Mouse (Mus musculus) lung, embryonic 14.5 days (tissue): ENCODE results near the gene Slc15a4. TPM values are rescaled to one million over a fixed set of nuclear protein-coding genes. Genes with fewer than 3 reads are reported as not detected.

Source experiments
- ATAC-seq: fragments of 200-750 bp; cut with Nextera tagmentation; 2 replicates; pipeline ENCODE4 v1.8.0; 2017; ENCODE audit warnings: mild to moderate bottlenecking, moderate TSS enrichment, moderate library complexity; ENCODE audit not compliant: insufficient read depth
- DNase-seq: peaks from one replicate; pipeline ENCODE4 v3.0.0-alpha.2; 2015
- H3K27ac ChIP-seq: fragments of 300-500 bp; sonication (generic); 2 replicates; pipeline ENCODE4 v1.5.1; 2014; ENCODE audit warnings: low read depth, mild to moderate bottlenecking, moderate library complexity
- H3K27me3 ChIP-seq: fragments of 300-500 bp; sonication (generic); 2 replicates; pipeline ENCODE4 v1.6.1; 2014; ENCODE audit warnings: low read length, control low read depth; ENCODE audit not compliant: insufficient read depth
- H3K36me3 ChIP-seq: fragments of 300-500 bp; sonication (generic); 2 replicates; pipeline ENCODE4 v1.6.1; 2014; ENCODE audit warnings: control low read depth; ENCODE audit not compliant: insufficient read depth
- H3K4me1 ChIP-seq: fragments of 300-500 bp; sonication (generic); 2 replicates; pipeline ENCODE4 v1.6.1; 2014; ENCODE audit warnings: antibody characterized with exemption, control low read depth; ENCODE audit not compliant: insufficient read depth
- H3K4me2 ChIP-seq: fragments of 300-500 bp; sonication (generic); 2 replicates; pipeline ENCODE4 v1.6.1; 2014; ENCODE audit warnings: mild to moderate bottlenecking
- H3K4me3 ChIP-seq: fragments of 300-500 bp; sonication (generic); 2 replicates; pipeline ENCODE4 v1.5.1; 2014; ENCODE audit warnings: low read depth, low read length
- H3K9ac ChIP-seq: fragments of 300-500 bp; sonication (generic); 2 replicates; pipeline ENCODE4 v1.6.1; 2014
- H3K9me3 ChIP-seq: fragments of 300-500 bp; sonication (generic); 2 replicates; pipeline ENCODE4 v1.6.1; 2016; ENCODE audit warnings: low read depth, low read length, control low read depth
- CTCF ChIP-seq: IDR thresholded peaks from 2 replicates; pipeline ENCODE4 v1.5.1; 2016; ENCODE audit warnings: antibody characterized with exemption, low read depth
- WGBS: fragments of 180-500 bp; shearing (Covaris S2); extraction: QIAGEN DNeasy Blood & Tissue Kit; methylation state at CpG from one replicate; pipeline ENCODE4 v1.1.7; 2014; 5-methylcytosine and 5-hydroxymethylcytosine counted together
- polyA plus RNA-seq: library from polyadenylated mRNA; unstranded; fragments of >200 nt; fragmentation: Nextera tagmentation; extraction: Ambion mirVana; gene quantifications from 2 replicates; pipeline ENCODE4 v1.2.1, GENCODE M21; 2014

The Slc15a4 gene
- polyA plus RNA-seq, 1 experiment from 2014 or later: 22.3 TPM

DNA sequence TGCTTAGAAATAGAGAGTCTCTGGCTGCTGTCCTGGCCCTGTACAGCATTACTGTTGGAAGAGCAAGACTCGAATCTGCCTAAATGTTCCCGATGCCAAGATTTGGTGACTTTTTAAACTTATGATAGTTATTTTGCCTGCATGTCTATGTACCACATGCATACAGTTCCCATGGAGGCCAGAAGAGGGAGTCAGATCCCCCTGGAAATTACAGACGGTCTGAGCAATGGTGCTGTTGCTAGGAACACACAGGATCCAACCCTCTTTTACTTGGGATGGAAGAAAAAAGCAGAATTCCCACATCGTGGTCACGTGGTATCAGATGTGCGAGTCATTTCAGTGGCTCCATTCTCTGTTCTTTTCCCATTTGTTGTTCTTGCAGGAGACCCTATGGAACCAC, 39.8 kb downstream of the Slc15a4 start:
- Histone ChIP-seq H3K4me3 (no peak overlapping the region), H3K27me3 (no peaks in the 10 kb centered on the region), H3K4me2 (no peak overlapping the region), H3K36me3 (peaks cover 56% of the 10 kb centered on the region), H3K9ac (no peak overlapping the region), H3K4me1 (no peaks in the 10 kb centered on the region), H3K9me3 (no peaks in the 10 kb centered on the region), H3K27ac (no peak overlapping the region)
- ATAC-seq (no peak), DNase-seq (peak; percentile 46)
- peak; percentile 56 for TF ChIP-seq CTCF
- WGBS: 77% methylated on average over 6 of the region's 6 CpGs

DNA sequence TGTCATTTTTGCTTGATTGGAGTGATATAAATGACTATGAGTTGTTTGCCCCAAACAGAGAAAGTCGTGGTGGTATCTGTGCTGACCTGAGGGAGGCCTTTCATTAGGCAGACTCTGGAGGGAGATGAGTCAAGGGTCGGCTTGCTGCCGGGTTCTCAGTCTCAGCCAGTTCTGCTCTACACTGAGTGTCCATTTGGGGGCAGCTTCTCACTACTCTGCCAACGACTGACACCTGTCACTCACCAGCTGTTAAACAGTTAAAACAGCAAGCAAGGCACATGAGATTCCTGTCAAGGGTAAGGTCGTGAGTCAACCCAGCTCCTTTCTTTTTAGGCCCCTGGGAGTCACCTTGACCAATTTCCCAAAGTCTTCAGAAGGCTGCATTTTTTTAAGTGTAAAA, 40.3 kb downstream of the Slc15a4 start:
- Histone ChIP-seq H3K4me2 (no peak overlapping the region), H3K4me1 (no peaks in the 10 kb centered on the region), H3K27me3 (no peaks in the 10 kb centered on the region), H3K9ac (no peak overlapping the region), H3K4me3 (no peak overlapping the region), H3K36me3 (peaks cover 52% of the 10 kb centered on the region), H3K9me3 (no peaks in the 10 kb centered on the region), H3K27ac (no peak overlapping the region)
- no peak; the same call in 1 of the 2 replicates for TF ChIP-seq CTCF
- no peak for ATAC-seq
- DNase-seq: no peak
- WGBS: 67% methylated on average over 5 of the region's 5 CpGs

DNA sequence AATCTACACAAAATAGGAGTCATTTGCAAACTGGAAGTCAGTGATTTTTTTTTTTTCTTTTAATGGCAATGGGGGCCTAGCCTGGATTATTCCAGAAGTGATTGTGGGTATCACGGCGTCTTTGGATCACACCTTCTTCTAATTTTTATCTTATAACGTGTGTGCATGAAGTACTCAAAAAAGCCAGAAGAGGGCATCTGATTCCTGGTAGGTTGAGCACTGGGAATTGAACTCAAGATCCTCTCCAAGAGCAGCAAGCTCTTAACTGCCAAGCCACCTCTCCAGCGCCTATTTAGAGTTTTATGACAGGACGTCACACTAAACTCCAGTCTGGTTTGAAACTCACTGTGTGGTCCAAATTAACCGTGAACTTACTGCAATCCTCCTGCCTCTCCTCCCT, 44.8 kb downstream of the Slc15a4 start:
- ATAC-seq (no peak), DNase-seq (peak; percentile 41)
- Histone ChIP-seq H3K27ac (no peak overlapping the region), H3K36me3 (peaks cover 8% of the 10 kb centered on the region; the same call in 1 of the 2 replicates), H3K9ac (no peak overlapping the region), H3K4me3 (no peak overlapping the region), H3K4me1 (no peaks in the 10 kb centered on the region), H3K4me2 (no peak overlapping the region), H3K27me3 (no peaks in the 10 kb centered on the region), H3K9me3 (no peaks in the 10 kb centered on the region)
- 69% methylated on average over 6 of the region's 6 CpGs for WGBS
- TF ChIP-seq CTCF: no peak

- Histone ChIP-seq H3K9me3 (no peaks in the 10 kb centered on the region), H3K4me2 (no peak overlapping the region), H3K27me3 (no peaks in the 10 kb centered on the region), H3K9ac (no peak overlapping the region), H3K36me3 (no peaks in the 10 kb centered on the region), H3K4me3 (no peak overlapping the region), H3K27ac (no peak overlapping the region), H3K4me1 (0 out of 2 replicates have a peak, but pooled peaks cover 2% of the 10 kb centered on the region)
- ATAC-seq (no peak), DNase-seq (peak; percentile 19)
- TF ChIP-seq CTCF: peak; percentile 41
- WGBS: 80% methylated on average over 8 of the region's 8 CpGs
Observed at GRCm38 (mm10) chr5:127583658-127584057, 49.0 kb downstream of the Slc15a4 start.

DNA sequence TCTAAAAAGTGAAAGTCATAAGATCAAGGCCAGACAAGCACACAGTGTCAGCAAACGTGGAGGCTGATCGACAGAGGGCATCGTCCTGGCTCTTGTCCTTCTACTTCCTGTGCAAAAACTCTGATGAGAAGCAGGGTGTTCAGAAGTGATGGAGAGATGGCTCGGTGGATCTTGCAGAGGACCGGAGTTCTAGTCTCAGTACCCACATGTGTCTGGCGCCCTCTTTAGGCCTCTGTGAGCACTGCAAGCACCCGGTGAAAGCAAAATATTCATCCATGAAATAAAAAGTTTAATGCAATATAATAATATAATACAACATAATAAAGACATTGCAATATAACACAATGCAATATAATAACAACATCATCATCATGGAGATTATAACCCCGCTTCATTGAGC, 55.3 kb downstream of the Slc15a4 start:
- no peak overlapping the region for H3K4me3 ChIP-seq
- no peak overlapping the region for H3K9ac ChIP-seq
- ATAC-seq (no peak), DNase-seq (peak; percentile 56)
- TF ChIP-seq CTCF: peak; percentile 65
- H3K36me3 ChIP-seq: no peaks in the 10 kb centered on the region
- H3K27ac ChIP-seq: no peak overlapping the region
- 0 out of 2 replicates have a peak, but pooled peaks cover 2% of the 10 kb centered on the region for H3K4me1 ChIP-seq
- 46% methylated on average over 8 of the region's 8 CpGs for whole genome bisulfite sequencing
- H3K9me3 ChIP-seq: no peaks in the 10 kb centered on the region
- no peak overlapping the region for H3K4me2 ChIP-seq
- H3K27me3 ChIP-seq: no peaks in the 10 kb centered on the region

DNA sequence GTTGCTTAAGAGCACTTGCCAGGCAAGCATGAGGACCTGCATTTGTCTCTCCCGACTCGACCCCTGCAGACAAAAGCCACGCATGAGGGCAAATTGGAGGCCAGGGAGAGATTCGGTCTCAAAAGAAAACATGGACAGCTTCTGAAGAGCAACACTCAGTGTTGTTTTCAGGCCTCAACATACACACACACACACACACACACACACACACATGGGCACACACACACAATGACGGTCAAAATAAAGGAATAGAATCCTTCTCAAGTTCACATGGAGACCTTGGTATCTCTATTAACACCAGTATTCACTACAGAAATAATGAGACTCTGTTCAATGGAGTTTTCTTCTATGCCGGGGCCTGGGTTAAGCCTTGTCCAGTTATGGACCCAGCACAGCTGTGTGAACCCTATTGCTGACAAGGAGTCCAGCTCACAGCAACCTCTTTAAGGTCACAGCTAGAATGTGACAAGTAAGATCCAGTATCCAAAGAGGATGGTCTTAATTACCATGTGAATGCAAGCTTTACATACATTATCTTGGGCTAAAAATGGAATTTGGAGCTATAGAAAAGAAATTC, 65.4 kb downstream of the Slc15a4 start:
- Histone ChIP-seq H3K4me3 (no peak overlapping the region), H3K9me3 (no peaks in the 10 kb centered on the region), H3K4me1 (no peaks in the 10 kb centered on the region), H3K27me3 (no peaks in the 10 kb centered on the region), H3K36me3 (0 out of 2 replicates have a peak, but pooled peaks cover 2% of the 10 kb centered on the region), H3K4me2 (no peak overlapping the region), H3K27ac (no peak overlapping the region), H3K9ac (no peak overlapping the region)
- DNase-seq: no peak
- no peak for ATAC-seq
- TF ChIP-seq CTCF: no peak
- 83% methylated on average over 6 of the region's 6 CpGs for WGBS

DNA sequence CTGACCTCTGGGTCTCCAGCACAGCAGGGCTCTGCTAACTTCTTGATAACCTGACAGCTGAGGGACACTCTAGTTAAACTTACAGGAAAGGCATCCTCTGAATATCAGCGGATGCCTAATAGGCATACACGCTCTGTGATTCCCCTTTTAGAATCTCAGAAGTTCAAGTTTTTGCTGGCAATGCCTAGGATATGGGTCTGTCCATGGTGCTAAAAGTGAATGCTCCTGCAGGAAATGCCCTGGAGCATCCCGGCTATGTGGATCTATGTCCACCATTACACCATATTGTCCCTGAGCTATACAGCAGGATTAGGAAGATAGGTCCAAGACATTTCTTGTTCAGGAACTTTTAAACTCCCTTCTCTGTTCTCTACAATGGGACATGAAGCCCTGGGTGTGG, 71.6 kb downstream of the Slc15a4 start:
- ATAC-seq (no peak), DNase-seq (no peak)
- no peak for TF ChIP-seq CTCF
- no peak overlapping the region for H3K27ac ChIP-seq
- 83% methylated on average over 3 of the region's 3 CpGs for WGBS
- no peak overlapping the region for H3K4me3 ChIP-seq
- H3K9ac ChIP-seq: no peak overlapping the region
- no peak overlapping the region for H3K4me2 ChIP-seq
- no peaks in the 10 kb centered on the region for H3K4me1 ChIP-seq
- no peaks in the 10 kb centered on the region for H3K27me3 ChIP-seq
- no peaks in the 10 kb centered on the region for H3K9me3 ChIP-seq
- 0 out of 2 replicates have a peak, but pooled peaks cover 2% of the 10 kb centered on the region for H3K36me3 ChIP-seq
